Mouse (Mus musculus): ENCODE data around the gene Gorasp1.

Gene Gorasp1

GRCm38 (mm10) chr9:119937005-119937773 lies at the start of gene Gorasp1, which contains the start of gene Ttc21a:
TSS of gene Gorasp1 (minus strand) at chr9:119937565.
TSS of gene Ttc21a (plus strand) at chr9:119937606.
- DNase-seq (ENCODE audit: low spot score in 2 of 2): peak; percentile 92 to 97

GRCm38 (mm10) chr9:119985881-119986574 lies 48.7 kb upstream of the Gorasp1 start:
- no peak for DNase-seq (ENCODE audit: low spot score in 2 of 2)

- DNase-seq (ENCODE audit: low spot score in 2 of 2): no peak
These were observed 47.2 kb upstream of the Gorasp1 start, which contains the start of gene Csrnp1 for GRCm38 (mm10) chr9:119984536-119985011. TSS of gene Csrnp1 (minus strand) at chr9:119984658.

- DNase-seq (ENCODE audit: low spot score in 2 of 2): peak; percentile 81 to 86
These were observed 46.5 kb upstream of the Gorasp1 start for GRCm38 (mm10) chr9:119983585-119984535.

DNA sequence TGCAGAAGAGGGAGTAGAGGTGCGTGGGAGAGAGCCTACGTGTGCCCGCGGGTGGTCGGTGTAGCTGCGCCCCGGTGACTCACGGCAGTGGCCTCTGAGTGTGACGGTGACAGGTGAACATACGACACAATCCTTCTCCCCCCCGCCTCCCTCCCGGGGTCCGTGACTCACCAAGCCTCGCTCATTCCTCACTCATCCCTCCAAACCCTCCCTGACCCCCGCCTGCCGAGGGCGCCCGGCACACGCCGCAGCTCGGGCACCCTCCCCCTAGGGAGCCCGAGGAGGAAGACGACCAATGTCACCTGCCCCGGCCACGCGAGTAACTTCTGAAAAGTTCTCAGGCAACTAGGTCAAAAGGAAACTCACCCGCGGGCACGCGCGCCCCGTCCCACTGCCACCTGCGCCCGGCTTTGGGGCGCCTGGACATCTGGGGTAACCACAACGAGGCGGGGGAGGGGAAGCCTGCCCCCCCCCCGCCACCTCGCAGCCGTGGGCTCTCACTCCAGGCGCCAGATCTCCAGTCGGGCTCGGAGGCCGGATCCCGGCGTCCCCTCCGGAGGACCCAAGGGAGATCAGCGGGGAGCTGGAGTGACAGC lies 45.7 kb upstream of the Gorasp1 start:
- DNase-seq (ENCODE audit: low spot score in 2 of 2): peak; percentile 46 to 48

- peak in 1 of 2 experiments; percentile 61 for DNase-seq (ENCODE audit: low spot score in 2 of 2)
These were observed 45.0 kb upstream of the Gorasp1 start for GRCm38 (mm10) chr9:119982241-119982811.

GRCm38 (mm10) chr9:119981183-119982179 lies 44.1 kb upstream of the Gorasp1 start:
- DNase-seq (ENCODE audit: low spot score in 2 of 2): peak; percentile 47 to 72

DNA sequence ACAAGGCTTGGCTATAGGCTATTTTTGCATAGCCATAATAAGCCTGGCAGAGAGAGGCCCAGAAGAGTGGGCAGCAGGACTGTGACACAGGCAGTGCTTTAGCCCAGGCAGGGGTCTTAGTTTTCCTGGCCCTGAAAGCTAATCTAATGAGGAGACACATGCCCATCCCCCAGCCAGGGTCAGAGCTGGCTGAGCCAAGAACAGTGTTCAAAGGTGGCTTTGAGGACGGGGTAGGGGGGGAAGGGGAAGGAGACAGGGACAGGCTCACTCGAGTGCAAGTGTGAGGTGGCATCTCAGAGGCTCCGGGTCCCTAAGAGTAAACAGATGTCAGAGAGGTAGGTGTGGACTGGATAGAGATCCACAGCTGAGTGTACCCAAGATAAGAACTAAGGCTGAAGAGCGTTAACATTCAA lies 43.4 kb upstream of the Gorasp1 start:
- DNase-seq (ENCODE audit: low spot score in 2 of 2): no peak

DNA sequence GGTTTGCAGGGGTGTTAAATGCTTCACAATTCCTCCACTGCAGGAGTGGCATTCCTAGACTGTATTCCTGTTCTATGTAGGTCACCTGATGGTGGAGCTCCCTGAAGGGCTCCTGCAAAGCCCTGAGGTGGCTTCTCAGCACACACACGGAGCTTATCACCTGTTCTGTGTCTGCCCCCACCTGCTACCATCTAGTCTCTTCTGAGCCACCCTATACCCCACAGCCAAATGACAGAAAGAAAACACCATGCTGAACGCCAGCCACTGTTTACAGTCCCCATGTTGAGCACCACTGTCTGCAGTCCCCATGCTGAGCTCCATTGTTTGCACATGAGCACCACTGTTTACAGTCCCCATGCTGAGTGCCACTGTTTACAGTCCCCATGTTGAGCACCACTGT lies 42.4 kb upstream of the Gorasp1 start:
- no peak for DNase-seq (ENCODE audit: low spot score in 2 of 2)

GRCm38 (mm10) chr9:119978811-119979441 lies 41.6 kb upstream of the Gorasp1 start:
- peak; percentile 64 to 72 for DNase-seq (ENCODE audit: low spot score in 2 of 2)

DNA sequence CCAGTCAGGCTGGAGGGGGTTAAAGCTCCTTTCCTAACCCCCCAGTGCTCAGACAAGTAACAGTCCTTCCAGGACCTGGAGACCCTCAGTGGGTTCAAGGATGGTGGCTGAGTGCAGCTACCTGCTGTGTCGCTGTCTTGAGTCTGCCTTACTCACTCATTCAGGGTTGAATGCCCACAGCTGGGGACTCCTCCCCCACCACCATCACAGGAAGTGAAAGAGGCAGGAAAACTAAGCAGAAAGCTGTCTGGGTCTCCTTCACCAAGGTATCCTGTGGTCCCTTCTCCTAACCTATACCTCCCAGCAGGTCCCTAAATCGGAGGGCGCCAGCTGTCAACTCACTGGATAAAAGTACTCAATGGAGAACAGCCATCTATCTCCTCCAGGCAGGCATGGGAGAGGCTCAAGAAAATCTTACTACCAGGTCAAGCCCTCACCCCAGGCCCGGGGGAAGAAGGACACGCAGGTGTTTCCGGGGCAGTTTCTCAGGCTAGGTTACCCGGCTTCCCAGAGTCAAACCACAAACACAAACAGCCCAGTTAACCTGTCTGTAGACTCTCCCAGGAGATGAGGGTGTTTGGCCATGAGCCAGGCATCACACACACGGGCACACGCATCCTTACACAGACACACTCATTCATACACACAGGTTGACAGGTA lies 40.9 kb upstream of the Gorasp1 start:
- DNase-seq (ENCODE audit: low spot score in 2 of 2): peak in 1 of 2 experiments; percentile 26

- DNase-seq (ENCODE audit: low spot score in 2 of 2): peak in 1 of 2 experiments; percentile 40
These were observed 40.2 kb upstream of the Gorasp1 start for GRCm38 (mm10) chr9:119977557-119978060.

DNA sequence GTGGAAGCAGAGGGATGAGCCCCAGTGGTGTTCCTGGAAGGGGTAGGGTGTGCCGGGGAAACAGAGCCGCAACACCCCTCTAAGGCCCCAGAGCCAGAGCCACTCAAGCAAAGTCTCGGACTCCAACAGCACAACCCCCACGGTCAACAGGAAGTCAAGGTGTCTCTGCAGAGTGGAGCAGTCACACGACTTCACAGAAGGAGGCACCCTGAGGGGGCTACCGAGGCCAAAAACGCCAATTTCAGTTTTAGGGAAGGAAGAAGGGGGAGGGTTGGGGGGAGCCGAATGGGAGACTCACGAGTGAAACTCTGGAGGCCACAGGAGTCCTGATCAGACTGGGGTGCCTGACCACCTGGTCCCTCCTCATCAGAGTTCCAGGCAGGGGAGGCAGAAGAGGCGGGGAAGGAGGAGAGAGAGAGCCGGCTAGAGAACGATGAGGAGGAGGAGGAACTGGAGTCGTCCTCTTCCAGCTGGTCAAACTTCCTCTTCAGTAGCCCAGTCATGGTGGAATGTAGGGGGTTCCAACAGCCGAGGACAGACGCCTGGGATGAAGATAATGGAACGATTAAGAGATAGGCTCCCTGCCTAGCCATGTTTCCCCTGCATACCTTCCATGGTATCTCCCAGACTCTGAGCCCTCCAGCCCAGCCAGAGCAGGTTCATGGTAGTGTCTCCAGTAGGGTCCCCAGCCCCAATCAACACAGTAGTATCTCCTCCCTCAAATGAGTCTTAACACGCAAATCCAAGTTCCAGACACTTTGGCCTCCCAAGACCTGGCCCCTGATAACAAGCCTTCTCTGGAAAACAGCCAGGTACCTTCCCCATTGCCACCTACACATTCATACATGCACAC lies 39.6 kb upstream of the Gorasp1 start:
- DNase-seq (ENCODE audit: low spot score in 2 of 2): no peak

GRCm38 (mm10) chr9:119975286-119975685 lies 37.9 kb upstream of the Gorasp1 start:
- DNase-seq (ENCODE audit: low spot score in 2 of 2): no peak

GRCm38 (mm10) chr9:119974609-119975008 lies 37.2 kb upstream of the Gorasp1 start:
- no peak for DNase-seq (ENCODE audit: low spot score in 2 of 2)

- DNase-seq (ENCODE audit: low spot score in 2 of 2): no peak
These were observed 36.6 kb upstream of the Gorasp1 start for GRCm38 (mm10) chr9:119973869-119974520.

- DNase-seq (ENCODE audit: low spot score in 2 of 2): no peak
These were observed 35.9 kb upstream of the Gorasp1 start for GRCm38 (mm10) chr9:119973281-119973680.

Measured in right cerebral cortex, adult 2 months (tissue).